Mouse (Mus musculus) heart, postnatal 0 days (tissue): Measurements from ENCODE around the gene Otol1.

Source experiments
- CTCF ChIP-seq: IDR thresholded peaks from 2 replicates; pipeline ENCODE4 v1.5.1; 2016; ENCODE audit warnings: antibody characterized with exemption, control low read depth, low read depth
- EP300 ChIP-seq: IDR thresholded peaks from 2 replicates; pipeline ENCODE4 v1.6.1; 2016; ENCODE audit warnings: antibody characterized with exemption, low read depth

DNA sequence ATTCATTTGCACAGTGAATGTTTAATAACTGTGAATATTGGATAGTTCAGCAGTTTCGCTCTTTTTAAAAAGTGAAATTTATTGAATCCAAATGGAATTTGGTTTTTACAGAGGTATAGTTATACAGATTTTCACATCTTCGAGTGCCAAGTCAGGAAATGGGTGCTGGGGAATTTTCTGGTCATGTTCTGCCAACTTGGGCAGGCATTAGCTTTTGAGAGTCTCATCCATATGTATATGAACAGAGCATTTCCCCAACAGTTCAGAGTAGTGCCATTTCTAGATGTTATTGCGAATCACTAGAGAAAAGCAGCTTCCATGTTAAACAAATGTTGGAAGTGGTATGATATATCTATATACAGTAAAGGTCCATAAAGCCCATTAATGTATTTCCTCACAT, 21.8 kb downstream of the Otol1 start:
- TF ChIP-seq CTCF, result no peak
- no peak for TF ChIP-seq EP300
